Mouse (Mus musculus) activated CD4-positive, CD25-positive, alpha-beta regulatory T cell, adult 4 months (primary cell): ENCODE results near the gene Slc30a9. TPM values are rescaled to one million over a fixed set of nuclear protein-coding genes. Genes with fewer than 3 reads are reported as not detected.

Experiments
- polyA plus RNA-seq, 2 experiments: library from polyadenylated mRNA; unstranded; fragments of 100-300 nt; shearing (Covaris generic); gene quantifications; one replicate each; pipeline ENCODE4 v1.2.1; 2017

The Slc30a9 gene
- polyA plus RNA-seq, 2 experiments from 2014 or later, result 8.3 to 10.2 TPM

Other genes with a start within 250 kb of the Slc30a9 start
- under 1 TPM in 1 of 2 experiments, not detected in 1; 0.11 TPM for gene Phox2b, start 207.7 kb upstream of the Slc30a9 start, polyA plus RNA-seq
- 10 to 100 TPM; 70.8 to 77.2 TPM for gene Tmem33, start 46.4 kb upstream of the Slc30a9 start, polyA plus RNA-seq
- gene Bend4, start 121.4 kb downstream of the Slc30a9 start, polyA plus RNA-seq, result under 1 TPM; 0.19 to 0.20 TPM